Mouse (Mus musculus): ENCODE data around the gene Rrm1. TPM values are rescaled to one million over a fixed set of nuclear protein-coding genes. Genes with fewer than 3 reads are reported as not detected.
"Not testable (repeated sequence)": the region's sequence is repeated elsewhere in the genome, so short reads cannot be mapped to it uniquely, and the experiment has no call there.

The Rrm1 gene
- total RNA-seq (2015) = 245 and 255 TPM in 2 replicates
- total RNA-seq (2017) = 673 and 874 TPM in 2 replicates

DNA sequence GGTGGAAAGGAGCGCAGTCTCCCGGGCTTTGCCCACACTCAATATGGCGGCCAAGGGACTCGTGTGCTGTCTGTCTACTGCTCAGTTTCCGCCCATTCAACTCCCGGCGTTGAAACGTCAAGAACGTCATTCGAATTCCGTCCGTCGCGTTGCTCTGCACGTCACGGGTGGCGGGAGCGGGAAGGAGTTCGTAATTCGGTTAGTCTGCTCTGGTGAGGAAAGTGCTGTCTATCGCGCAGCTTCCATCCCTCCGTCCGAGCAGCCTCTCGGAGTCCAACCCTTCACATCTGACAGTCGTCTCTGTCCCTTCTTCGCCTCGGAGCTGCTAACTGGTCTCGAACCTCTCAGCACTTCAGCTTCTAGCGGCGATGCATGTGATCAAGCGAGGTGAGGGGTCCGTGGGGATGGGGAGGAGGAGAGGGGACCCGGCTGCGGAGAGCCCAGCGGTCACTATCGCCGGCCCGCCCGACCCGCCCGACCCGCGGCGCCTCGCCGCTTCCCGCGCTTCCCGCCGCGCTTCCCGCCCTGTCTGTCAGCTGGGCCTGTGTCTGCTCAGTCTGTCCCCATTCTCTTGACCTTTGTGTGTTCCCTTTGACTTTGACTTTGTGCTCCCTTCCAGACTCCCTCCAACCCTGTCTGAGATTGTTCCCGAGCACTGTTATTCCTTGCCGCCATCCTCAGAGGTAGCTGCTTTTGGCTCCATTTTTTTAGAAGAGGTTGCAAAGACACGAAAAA, at the start of gene Rrm1:
Gene Rrm1, plus strand, starts transcription at position 39 of the 735 bp plus-strand sequence.
- peak; percentile 93 for ATAC-seq (replicated peaks; ENCODE audit: poor library complexity)

DNA sequence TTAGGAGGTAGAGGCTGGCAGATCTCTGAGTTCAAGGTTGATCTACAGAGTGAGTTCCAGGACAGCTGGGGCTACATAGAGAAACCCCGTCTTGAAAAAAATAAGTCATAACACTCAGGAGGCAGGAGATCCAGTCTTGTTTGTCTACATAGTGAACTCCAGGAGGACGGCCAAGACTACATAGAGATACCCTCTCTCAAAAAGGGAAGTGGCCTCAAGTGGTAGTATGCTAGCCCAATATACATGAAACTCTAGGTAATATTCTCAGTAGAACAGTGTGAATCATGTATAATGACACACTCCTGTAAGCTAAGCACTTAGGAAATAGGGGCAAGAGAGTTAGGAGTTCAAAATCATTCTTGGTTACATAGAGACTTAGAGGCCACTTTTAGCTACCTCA, 47.6 kb upstream of the Rrm1 start:
- ATAC-seq (replicated peaks; ENCODE audit: poor library complexity) = no peak

DNA sequence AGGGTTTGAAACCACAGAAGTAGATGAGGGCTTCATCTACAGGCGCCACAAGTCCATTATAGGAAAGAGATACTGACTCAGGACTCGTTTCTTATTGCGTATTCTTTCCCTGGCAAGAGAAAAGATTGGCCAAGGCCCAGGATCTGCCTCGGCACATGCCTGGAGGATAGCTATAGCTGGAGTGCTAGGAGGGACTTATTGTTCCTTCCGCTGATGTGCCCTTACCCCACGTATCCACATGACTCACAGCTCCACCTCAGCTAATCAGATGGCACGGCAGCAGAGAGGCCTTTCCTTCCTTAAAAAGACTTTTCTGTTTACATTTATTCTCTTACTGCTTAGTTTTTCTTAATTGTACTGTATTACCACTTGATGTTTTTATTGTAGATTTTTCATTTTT, 45.6 kb upstream of the Rrm1 start:
- peak; percentile 75 for ATAC-seq (replicated peaks; ENCODE audit: poor library complexity)

DNA sequence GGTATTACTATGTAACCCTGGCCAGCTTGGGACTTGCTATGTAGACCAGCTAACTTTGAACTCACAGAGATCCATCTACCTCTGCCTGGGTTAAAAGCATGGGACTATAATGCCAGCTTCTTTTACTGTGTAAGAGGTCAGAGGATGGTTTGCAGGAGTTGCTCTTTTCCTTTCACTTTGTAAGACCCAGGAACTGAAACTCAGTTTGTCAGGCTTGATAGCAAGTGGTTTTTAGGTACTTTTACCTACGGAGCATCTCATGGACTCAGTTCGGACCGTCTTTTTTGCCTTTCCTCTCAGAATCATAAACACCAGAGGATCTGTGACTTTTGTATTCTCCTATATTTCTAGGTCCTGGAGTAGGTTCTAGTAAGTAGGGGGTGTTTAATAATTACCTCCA, 45.2 kb upstream of the Rrm1 start:
- no peak for ATAC-seq (replicated peaks; ENCODE audit: poor library complexity)

DNA sequence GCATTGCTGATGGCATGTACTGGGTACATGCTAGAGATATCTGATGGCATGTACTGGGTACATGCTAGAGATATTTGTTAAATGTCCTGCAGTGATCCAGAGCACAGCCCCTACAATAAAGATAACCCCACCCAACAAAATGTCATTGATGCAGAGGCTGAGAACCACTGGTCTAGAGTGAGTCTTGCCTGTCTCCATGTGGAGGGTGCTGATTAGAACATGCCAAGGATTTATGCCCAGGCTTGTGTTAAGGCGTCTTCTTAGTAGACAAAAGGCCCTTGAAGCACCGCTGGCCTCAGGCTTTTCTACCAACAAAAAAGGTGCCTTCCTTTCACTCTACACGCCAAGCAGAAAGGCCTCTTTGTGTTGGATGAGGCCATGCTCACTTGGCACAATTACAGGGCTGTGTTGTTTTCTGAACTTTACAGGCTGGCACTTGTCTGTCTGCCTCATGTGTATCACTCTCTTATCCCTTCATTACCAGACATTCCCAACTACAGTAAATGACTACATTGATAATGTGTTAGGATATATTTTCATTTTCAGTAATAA, 42.2 kb upstream of the Rrm1 start:
- ATAC-seq (replicated peaks; ENCODE audit: poor library complexity) = peak; percentile 89

DNA sequence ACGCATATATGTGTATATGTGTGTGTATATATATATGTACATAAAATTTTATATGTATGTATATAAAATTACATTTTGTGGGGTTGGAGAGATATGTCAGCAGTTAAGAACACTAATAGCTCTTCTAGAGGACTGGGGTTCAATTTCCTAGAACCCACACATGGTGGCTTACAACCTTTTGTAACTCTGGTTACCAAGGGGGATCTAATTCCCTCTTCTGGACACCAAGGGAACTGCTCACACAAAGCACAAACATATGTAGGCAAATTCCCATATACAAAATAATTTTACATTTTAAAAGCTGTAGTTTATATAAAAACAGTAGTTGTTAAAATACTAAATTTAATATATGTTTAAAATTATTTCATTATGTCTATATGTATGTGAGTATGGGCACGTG, 37.4 kb upstream of the Rrm1 start:
- ATAC-seq (replicated peaks; ENCODE audit: poor library complexity) = 0 out of 2 replicates have a peak, but pooled peaks have one; percentile 38

DNA sequence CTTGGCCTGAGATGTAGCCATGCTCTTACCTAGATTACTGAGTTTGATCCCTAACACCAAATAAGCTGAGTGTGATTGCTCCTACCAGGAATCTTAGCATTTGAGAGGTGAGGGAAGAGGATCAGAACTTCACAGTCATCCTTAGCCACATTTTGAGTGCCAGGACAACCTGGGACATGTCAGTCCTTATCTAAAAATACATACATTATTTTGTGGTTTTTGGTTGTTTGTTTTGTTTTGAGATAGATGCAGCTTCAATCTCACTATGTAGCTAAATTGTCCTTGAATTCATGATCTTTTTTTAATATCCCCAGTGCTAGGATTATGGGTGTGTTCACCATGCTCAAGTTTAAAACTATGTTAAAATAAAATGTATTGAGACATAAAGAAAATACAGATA, 34.1 kb upstream of the Rrm1 start:
- ATAC-seq (replicated peaks; ENCODE audit: poor library complexity) = peak; percentile 67

DNA sequence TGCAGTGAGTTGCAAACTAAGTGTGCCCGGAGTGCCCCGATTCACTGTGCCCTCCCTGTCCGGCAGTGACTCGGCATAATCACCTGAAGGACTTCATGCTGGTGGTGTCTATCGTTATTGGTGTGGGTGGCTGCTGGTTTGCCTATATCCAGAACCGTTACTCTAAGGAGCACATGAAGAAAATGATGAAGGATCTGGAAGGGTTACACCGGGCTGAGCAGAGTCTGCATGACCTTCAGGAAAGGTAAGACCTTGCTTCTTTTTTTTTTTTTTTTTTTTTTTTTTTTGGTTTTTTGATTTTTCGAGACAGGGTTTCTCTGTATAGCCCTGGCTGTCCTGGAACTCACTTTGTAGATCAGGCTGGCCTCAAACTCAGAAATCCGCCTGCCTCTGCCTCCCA, 26.2 kb upstream of the Rrm1 start:
- not testable (repeated sequence) for ATAC-seq (replicated peaks; ENCODE audit: poor library complexity)

DNA sequence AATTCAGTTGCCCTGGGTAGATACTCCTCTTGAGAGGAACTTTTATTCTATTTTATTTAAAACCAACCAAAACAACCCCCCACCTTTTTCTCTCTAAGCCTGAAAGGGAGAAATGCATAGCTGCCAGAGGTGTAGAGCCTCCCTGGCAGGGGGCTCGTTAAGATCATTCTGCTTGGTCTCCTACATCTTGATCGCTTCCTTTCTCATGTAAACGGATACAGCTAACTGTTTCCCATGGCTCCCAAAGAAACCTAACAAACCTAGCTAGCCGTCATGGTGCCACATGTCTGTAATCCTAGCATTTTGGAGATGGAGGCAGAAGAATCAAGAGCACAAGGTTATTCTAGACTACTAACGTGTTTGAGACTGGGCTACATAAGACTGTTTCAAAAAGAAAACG, 25.7 kb upstream of the Rrm1 start:
- no peak for ATAC-seq (replicated peaks; ENCODE audit: poor library complexity)

DNA sequence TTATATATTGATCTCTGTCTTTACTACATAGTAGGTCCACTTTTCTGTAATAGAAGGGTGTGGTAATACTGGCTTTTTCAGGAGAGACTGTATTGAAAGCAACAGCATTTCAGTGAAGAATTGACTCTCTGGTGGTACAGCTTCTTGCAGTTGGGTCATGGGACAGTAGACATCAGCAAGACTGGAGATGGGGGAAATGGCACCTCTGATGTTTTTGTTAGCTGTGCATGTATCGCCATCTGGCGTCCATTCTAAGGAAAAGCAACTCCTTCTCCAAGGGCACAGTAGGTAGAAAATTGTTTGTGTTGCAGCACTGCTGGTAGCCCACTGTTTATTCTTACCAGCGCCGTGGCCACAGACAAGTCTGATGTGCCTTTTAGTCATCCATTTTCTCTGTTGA, 24.1 kb upstream of the Rrm1 start:
- ATAC-seq (replicated peaks; ENCODE audit: poor library complexity) = peak; percentile 100

DNA sequence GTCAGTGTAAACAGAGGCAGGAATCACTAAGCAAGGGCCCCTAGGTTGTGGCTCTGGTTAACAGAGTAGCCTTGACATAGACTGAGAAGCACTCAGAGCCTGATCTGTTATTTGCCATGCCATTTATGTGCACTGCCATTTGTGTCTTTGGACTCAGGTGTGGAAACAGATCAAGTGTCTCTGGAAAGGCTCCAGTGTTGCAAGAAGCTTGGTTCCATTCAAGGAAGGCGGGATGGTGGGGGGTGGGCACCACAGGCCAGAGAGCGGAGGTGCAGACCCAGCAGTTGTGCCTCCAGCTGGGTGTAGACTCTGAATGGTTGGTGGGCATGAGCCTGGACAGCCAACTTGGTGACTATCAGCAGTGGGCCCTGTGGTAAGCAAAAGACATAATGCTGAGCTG, 19.5 kb upstream of the Rrm1 start:
- ATAC-seq (replicated peaks; ENCODE audit: poor library complexity) = no peak

DNA sequence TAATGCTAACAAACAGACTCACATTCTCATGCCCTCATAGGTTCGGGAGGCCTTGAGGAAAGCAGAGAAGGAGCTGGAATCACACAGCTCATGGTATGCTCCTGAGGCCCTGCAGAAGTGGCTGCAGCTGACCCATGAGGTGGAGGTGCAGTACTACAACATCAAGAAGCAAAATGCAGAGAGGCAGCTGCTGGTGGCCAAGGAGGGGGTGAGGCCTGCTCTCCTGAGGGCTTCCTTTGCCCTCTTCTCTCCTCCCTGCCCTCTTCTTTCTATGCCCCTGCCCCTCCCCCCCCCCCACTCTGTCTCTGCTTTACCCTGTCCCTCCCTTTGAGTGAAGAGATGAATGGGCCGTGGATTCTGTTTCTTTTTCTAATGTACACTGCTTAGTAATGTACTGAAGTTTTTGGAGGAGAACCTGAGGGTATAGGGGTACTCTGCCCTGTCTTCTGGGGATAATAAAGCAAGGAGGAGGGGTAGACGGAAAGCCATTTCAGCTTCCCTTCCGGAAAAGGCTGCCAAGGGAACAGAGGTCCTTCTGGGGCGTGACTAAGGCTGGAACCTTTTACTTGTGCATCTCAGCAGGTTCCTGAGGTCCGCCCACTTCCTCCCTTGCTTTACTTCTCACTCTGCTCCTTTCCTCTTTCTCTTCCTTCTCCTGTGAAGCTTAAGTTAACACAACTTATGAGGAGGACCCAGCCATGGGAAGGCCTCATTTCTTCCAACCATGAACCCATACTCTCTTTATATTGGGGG, 15.4 kb upstream of the Rrm1 start:
- peak; percentile 88 for ATAC-seq (replicated peaks; ENCODE audit: poor library complexity)

DNA sequence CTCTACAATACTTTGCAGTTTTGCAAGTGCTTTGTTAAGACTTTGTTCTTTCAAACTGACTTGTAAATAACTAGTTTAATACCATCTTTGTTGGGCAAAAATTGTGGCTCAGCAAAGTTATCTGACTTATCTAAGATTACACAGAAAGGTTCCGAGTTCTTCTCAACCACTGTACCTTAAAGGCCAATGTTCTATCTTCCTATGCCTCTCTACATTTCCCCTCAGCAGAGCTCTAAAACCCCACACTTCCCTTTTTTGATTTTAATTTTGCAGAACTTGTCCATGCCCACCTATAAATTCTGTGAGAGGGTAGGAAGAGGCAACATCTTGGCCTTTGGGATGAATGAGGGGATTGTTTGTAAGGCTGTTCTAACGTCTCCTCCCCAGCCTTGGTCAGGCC, 7.2 kb upstream of the Rrm1 start:
- ATAC-seq (replicated peaks; ENCODE audit: poor library complexity) = peak; percentile 53

DNA sequence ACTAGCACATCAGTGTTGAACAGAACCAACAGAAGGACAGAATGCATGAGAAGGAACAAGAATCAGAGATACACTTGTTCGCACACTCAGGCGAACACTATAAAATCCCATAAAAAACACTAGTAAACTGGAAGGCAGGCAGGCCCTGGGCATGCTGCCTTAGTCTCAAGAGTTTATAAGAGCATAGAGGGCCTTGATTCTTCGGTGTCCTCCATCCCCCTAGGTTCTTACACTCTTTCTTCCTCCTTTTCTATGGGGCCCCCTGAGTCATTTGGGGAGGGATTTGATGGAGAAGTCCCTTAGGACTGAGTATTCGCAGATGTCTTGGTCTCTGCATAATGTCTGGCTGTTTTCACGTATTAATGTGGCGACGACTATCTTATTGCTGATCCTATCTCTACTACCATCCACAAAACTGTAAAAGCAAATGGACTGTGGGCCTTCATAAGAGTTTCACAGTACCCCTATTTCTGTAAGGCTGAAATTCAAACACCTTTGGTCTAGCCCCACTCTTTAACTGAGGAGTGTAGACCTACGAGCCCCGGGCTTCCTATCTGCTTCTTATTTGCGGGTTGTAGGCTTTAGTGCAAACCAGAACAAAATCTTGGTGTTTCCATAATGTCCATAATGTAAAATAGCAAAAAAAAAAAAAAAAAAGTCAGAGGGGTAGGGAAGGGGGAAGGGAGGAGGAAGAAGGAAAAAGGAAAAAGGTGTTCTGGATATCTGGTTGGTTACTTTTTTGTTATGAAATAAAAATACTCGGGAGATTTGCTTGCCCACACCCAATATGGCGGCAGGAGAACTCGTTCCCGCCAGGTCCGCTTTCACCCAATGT, 456 bp upstream of the Rrm1 start:
- no peak for ATAC-seq (replicated peaks; ENCODE audit: poor library complexity)

DNA sequence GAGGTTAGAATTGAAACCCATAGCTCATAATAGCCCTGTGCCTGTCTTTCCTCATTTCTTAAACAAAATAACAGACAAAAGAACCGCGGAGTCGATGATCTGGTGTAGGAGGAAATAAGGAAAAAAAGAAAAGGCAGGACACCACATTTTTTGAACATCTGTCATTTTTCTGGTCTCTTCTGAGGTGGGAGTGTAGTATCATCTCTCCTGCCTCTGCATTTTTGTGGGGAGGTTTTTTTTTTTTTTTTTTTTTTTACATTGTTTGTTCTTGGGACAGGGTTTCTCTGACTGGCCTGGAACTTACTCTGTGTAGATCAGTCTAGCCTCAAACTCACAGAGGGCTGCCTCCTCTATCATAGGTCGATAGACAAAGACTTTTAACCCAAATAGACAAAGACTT, 937 bp downstream of the Rrm1 start:
- no peak for ATAC-seq (replicated peaks; ENCODE audit: poor library complexity)

DNA sequence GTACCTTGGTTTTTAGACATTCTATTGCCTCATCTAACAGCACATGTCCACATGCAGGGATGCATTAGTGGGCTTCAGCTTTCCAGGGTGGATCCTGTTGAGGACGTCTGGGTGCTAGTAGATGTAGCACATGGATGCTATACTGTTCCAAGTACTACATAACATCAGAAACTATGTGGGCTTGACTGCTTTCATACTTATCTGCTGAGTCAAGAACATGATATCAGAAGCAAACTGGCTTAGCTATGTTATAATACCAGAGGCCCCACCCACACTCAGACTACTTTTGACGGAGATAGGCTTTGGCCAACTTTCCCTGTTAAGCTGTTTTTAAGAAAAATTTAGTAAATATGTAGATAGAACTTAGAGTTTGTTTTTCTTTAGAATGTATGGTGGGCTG, 2.8 kb downstream of the Rrm1 start:
- peak; percentile 53 for ATAC-seq (replicated peaks; ENCODE audit: poor library complexity)

DNA sequence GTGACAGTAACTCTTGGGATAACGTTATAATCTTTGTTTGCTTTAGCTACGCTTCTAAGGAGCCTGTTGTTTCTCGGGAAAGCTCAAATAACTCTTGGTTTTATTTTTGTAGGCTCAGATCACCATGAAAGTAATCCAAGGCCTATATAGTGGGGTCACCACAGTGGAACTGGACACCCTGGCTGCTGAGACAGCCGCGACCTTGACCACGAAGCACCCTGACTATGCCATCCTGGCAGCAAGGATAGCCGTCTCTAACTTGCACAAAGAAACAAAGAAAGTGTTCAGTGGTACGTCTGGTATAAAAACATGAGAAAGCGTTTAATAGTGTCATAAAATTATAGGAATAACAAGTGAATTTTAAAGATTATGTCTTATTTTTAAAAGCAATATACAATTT, 4.9 kb downstream of the Rrm1 start:
- no peak for ATAC-seq (replicated peaks; ENCODE audit: poor library complexity)

DNA sequence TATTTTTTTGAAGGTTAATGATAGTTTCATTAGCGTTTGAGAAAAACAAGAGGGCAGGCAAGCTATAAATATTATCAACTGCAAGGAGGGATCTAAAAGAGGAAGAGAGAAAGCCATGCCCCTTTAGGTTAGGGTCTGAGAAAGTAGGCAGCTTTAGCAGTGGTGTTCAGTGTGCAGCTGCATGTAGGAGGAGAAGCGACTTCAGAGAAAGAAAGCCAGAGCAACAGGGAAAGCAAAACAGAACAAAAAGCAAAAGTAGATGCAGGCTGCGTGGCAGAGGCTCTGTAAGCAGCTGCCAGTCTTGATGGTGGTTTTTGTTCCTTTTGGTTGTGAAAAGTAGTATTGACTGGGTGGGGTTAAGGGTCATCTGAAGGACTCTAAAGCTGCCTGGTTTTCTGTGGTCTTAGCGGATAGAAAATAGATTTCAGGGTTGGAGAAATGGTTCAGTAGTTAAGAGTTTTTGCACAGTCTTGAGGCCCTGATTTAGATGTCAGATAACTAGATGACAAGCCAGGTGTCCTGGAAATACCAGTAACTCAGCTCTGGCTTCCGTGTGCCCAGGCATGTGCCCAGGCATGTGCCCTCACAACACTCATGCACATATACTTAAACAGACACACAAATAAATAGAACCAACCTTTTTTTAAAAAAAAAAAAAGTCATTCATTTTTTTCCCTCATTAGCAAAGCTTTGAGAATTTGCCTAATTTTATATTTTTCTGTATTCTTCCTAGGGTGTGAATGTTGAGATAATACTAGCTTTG, 17.3 kb downstream of the Rrm1 start:
- peak; percentile 20; the same call in 1 of the 2 replicates for ATAC-seq (replicated peaks; ENCODE audit: poor library complexity)

DNA sequence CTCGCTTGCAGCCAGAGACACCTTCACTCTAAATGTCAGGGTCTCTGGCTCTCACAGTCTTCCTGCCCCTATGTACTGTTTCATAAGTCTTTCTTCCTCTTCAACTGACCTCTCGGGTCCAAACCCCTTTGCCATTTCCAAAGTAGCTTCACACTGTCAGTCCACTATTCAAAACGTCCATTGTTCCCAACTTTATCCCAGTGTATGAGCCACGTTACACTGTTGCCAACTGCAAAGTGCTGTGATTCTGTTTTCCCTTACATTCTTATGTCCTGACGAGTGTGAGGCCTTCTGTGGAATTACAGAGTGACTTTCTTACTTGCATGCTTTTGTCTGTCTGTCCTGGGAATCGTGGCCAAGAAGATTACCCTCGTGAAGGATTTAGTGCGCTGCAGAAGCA, 26.1 kb downstream of the Rrm1 start:
- no peak for ATAC-seq (replicated peaks; ENCODE audit: poor library complexity)

DNA sequence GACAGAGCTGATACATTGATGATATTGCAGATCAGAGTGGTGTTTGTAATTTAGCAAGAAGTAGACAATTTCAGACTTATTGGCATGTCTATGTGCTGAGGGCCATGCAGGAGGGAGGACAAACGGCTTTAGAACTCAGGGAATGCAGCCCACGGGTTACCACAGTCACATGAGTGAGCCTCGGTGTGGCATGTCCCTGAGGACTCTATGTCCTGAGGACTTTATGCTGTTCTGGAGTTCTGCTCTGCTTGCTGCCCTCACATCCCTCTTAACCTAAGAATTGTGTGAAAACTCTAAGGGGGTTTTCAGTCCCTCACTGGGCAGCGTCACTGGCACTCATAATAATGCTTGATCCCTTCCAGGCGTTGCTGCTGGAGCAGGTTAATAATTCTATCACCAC, 31.2 kb downstream of the Rrm1 start:
- ATAC-seq (replicated peaks; ENCODE audit: poor library complexity) = no peak

DNA sequence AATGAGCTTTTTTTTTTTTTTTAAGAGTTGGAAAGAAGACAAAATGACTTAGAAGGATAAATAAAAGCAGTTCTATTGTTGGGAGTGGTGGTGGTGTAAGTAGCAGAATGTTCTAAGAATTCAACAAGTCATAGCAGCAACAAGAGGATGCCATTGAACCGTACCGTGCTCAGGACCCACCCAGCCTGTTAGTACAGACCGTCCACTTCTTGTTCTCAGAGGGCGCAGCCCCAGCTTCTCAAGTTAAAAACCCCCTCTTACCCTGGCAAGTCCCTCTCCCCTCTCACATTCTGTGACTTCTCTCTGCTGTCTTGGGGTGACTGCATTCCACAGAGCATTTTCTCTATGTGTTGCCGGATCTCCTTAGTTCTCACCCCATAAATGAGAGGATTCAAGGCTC, 35.1 kb downstream of the Rrm1 start:
- ATAC-seq (replicated peaks; ENCODE audit: poor library complexity) = no peak

All from megakaryocyte progenitor cell, adult 5-6 weeks (primary cell).